Mouse (Mus musculus) kidney, adult 2 months (tissue): Measurements from ENCODE around the gene G430095P16Rik.

Experiments used
- CTCF ChIP-seq: fragments of 200-500 bp; conservative IDR thresholded peaks from 2 replicates; pipeline ENCODE4 v1.5.1; 2011; ENCODE audit warnings: low read depth, mild to moderate bottlenecking, control low read depth, low read length, moderate library complexity, mixed read lengths; ENCODE audit not compliant: insufficient read depth, insufficient read length
- POLR2A ChIP-seq: fragments of 200-500 bp; IDR thresholded peaks from one replicate; pipeline ENCODE4 v1.6.1; 2011; ENCODE audit warnings: low read depth, low read length, control low read depth

- TF ChIP-seq POLR2A (no peak), CTCF (no peak)
Observed at GRCm38 (mm10) chr8:84769324-84769723, 46.5 kb downstream of the G430095P16Rik start.
